Mouse (Mus musculus): ENCODE measurements around the gene Dok3. TPM values are rescaled to one million over a fixed set of nuclear protein-coding genes. Genes with fewer than 3 reads are reported as not detected.

Dok3 gene
- polyA plus RNA-seq (2015; fragmentation: Nextera tagmentation; extraction: Ambion mirVana): 2.0 and 3.4 TPM in 2 replicates

GRCm38 (mm10) chr13:55529198-55529915 lies at the start of gene Dok3:
Dok3 (minus strand) TSS chr13:55529296.

GRCm38 (mm10) chr13:55573432-55573831 lies 44.3 kb upstream of the Dok3 start, which contains the start of gene Tmed9:
Tmed9 (plus strand) TSS chr13:55573732.

GRCm38 (mm10) chr13:55571027-55571751 lies 42.1 kb upstream of the Dok3 start, which contains the start of gene Fam193b:
Fam193b (minus strand) TSS chr13:55571120.

GRCm38 (mm10) chr13:55536194-55537175 lies 7.4 kb upstream of the Dok3 start, which contains the start of gene Ddx41:
Ddx41 (minus strand) TSS chr13:55536658.

GRCm38 (mm10) chr13:55513111-55513748 lies 15.9 kb downstream of the Dok3 start, which contains the start of gene Pdlim7:
Pdlim7 (minus strand) TSS chr13:55513676.

GRCm38 (mm10) chr13:55487578-55488498 lies 41.3 kb downstream of the Dok3 start, which contains the start of gene Dbn1:
Dbn1 (minus strand) TSS chr13:55488111.

Small RNA genes within 50 kb of the gene (microRNA-seq; reads per million reads assigned to microRNA genes)
- gene Mir6944: 33.6 to 48.6 reads per million in 2 experiments
- 8.4 to 14.6 reads per million in 2 experiments for gene Mir6945

Other genes starting within 250 kb of the Dok3 start
- 145 and 183 TPM in 2 replicates for gene Prelid1, start 208.8 kb downstream of the Dok3 start, polyA plus RNA-seq (2015; fragmentation: Nextera tagmentation; extraction: Ambion mirVana)
- gene Rab24, start 207.3 kb downstream of the Dok3 start, polyA plus RNA-seq (2015; fragmentation: Nextera tagmentation; extraction: Ambion mirVana): 72.5 and 76.0 TPM in 2 replicates
- gene Mxd3, start 199.5 kb downstream of the Dok3 start, polyA plus RNA-seq (2015; fragmentation: Nextera tagmentation; extraction: Ambion mirVana): 11.7 and 16.0 TPM in 2 replicates
- gene Lman2, start 166.5 kb downstream of the Dok3 start, polyA plus RNA-seq (2015; fragmentation: Nextera tagmentation; extraction: Ambion mirVana): 44.8 and 55.3 TPM in 2 replicates
- 0.91 and 1.0 TPM in 2 replicates for gene Rgs14, start 159.6 kb downstream of the Dok3 start, polyA plus RNA-seq (2015; fragmentation: Nextera tagmentation; extraction: Ambion mirVana)
- not detected in 2 replicates for gene Slc34a1, start 131.1 kb downstream of the Dok3 start, polyA plus RNA-seq (2015; fragmentation: Nextera tagmentation; extraction: Ambion mirVana)
- gene Pfn3, start 114.1 kb downstream of the Dok3 start, polyA plus RNA-seq (2015; fragmentation: Nextera tagmentation; extraction: Ambion mirVana): not detected in 2 replicates
- gene F12, start 102.5 kb downstream of the Dok3 start, polyA plus RNA-seq (2015; fragmentation: Nextera tagmentation; extraction: Ambion mirVana): 0.19 and 0.37 TPM in 2 replicates
- 13.8 and 15.0 TPM in 2 replicates for gene Grk6, start 84.2 kb downstream of the Dok3 start, polyA plus RNA-seq (2015; fragmentation: Nextera tagmentation; extraction: Ambion mirVana)
- 0.16 TPM in 1 of 2 replicates, not detected in the other for gene Prr7, start 65.0 kb downstream of the Dok3 start, polyA plus RNA-seq (2015; fragmentation: Nextera tagmentation; extraction: Ambion mirVana)
- 83.3 and 89.8 TPM in 2 replicates for gene Dbn1, start 41.2 kb downstream of the Dok3 start, polyA plus RNA-seq (2015; fragmentation: Nextera tagmentation; extraction: Ambion mirVana)
- 624 and 740 TPM in 2 replicates for gene Pdlim7, start 15.6 kb downstream of the Dok3 start, polyA plus RNA-seq (2015; fragmentation: Nextera tagmentation; extraction: Ambion mirVana)
- gene Ddx41, start 7.4 kb upstream of the Dok3 start, polyA plus RNA-seq (2015; fragmentation: Nextera tagmentation; extraction: Ambion mirVana): 17.1 and 18.0 TPM in 2 replicates
- gene Fam193b, start 41.8 kb upstream of the Dok3 start, polyA plus RNA-seq (2015; fragmentation: Nextera tagmentation; extraction: Ambion mirVana): 13.9 and 14.0 TPM in 2 replicates
- 88.9 and 110 TPM in 2 replicates for gene Tmed9, start 44.4 kb upstream of the Dok3 start, polyA plus RNA-seq (2015; fragmentation: Nextera tagmentation; extraction: Ambion mirVana)
- gene B4galt7, start 70.6 kb upstream of the Dok3 start, polyA plus RNA-seq (2015; fragmentation: Nextera tagmentation; extraction: Ambion mirVana): 12.7 and 16.5 TPM in 2 replicates
- gene Caml, start 93.7 kb upstream of the Dok3 start, polyA plus RNA-seq (2015; fragmentation: Nextera tagmentation; extraction: Ambion mirVana): 31.3 and 33.8 TPM in 2 replicates
- gene Ddx46, start 105.7 kb upstream of the Dok3 start, polyA plus RNA-seq (2015; fragmentation: Nextera tagmentation; extraction: Ambion mirVana): 13.5 and 14.6 TPM in 2 replicates
- gene B230219D22Rik, start 163.8 kb upstream of the Dok3 start, polyA plus RNA-seq (2015; fragmentation: Nextera tagmentation; extraction: Ambion mirVana): 23.8 and 26.8 TPM in 2 replicates
- gene Txndc15, start 185.4 kb upstream of the Dok3 start, polyA plus RNA-seq (2015; fragmentation: Nextera tagmentation; extraction: Ambion mirVana): 53.0 and 62.4 TPM in 2 replicates
- 31.4 and 44.4 TPM in 2 replicates for gene Pcbd2, start 198.1 kb upstream of the Dok3 start, polyA plus RNA-seq (2015; fragmentation: Nextera tagmentation; extraction: Ambion mirVana)

Data from skeletal muscle tissue, postnatal 0 days (tissue).